Mouse (Mus musculus): ENCODE results near the gene Plppr5. TPM values are rescaled to one million over a fixed set of nuclear protein-coding genes. Genes with fewer than 3 reads are reported as not detected.

Gene Plppr5
- total and polyA plus RNA-seq, 3 experiments = not detected

DNA sequence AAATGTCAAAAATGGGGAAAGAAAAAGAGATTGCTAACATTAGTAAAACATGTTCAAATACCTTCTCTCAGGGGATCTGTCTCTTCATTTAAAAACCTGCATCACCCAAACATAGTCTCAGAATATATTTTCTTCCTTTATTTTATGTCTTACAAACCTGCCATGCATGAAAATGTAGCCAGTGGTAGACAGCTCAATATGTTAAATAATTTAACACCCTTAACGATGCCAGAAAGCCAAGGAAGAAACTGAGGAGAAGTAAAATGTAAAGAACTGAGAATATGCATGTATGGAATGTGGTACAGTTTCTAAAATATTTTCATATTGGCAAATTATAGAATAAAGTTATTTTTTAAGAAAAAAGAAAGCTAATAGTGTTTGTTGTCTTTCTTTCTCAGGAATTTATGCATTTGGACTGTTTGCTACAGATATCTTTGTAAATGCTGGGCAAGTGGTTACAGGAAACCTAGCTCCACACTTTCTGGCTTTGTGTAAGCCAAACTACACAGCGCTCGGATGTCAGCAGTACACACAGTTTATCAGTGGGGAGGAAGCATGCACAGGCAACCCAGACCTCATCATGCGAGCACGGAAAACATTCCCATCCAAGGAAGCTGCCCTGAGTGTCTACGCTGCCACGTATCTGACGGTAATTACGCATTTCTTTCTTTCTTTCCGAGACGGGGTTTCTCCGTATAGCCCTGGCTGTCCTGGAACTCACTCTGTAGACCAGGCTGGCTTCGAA, 50.8 kb downstream of the Plppr5 start:
- TF ChIP-seq GATA1 (IDR thresholded peaks at IDR 0.05; ENCODE audit: low read depth, low read length) = no peak
- no peak for TF ChIP-seq MAZ (IDR thresholded peaks at IDR 0.05; ENCODE audit: low read depth, low read length)
- TF ChIP-seq ZNF384 (IDR thresholded peaks at IDR 0.05; ENCODE audit: low read depth, low read length) = no peak
- TF ChIP-seq SIN3A (IDR thresholded peaks at IDR 0.05; ENCODE audit: low read length) = no peak
- TF ChIP-seq MAFK (IDR thresholded peaks at IDR 0.05; ENCODE audit: borderline replicate concordance, low read depth, low read length) = no peak
- TF ChIP-seq POLR2A (IDR thresholded peaks at IDR 0.05; ENCODE audit: control insufficient read depth in 1 of 2, insufficient read depth in 1 of 2, low read depth in 1 of 2, low read length in 2 of 2, poor library complexity in 1 of 2) = no peak
- no peak for TF ChIP-seq SMC3 (IDR thresholded peaks at IDR 0.05; ENCODE audit: low read depth, low read length)
- TF ChIP-seq ELF1 (IDR thresholded peaks at IDR 0.05; ENCODE audit: low read depth, low read length) = no peak
- TF ChIP-seq ETS1 (IDR thresholded peaks at IDR 0.05; ENCODE audit: low read depth, low read length) = no peak
- TF ChIP-seq USF1 (IDR thresholded peaks at IDR 0.05; ENCODE audit: low read depth, low read length) = no peak
- no peak for TF ChIP-seq MYC (IDR thresholded peaks at IDR 0.05; ENCODE audit: low read depth, low read length)
- no peak for TF ChIP-seq USF2 (IDR thresholded peaks at IDR 0.05; ENCODE audit: borderline replicate concordance in 1 of 2, insufficient read depth in 1 of 2, low read depth in 1 of 2, low read length in 2 of 2)
- no peak for TF ChIP-seq HCFC1 (IDR thresholded peaks at IDR 0.05; ENCODE audit: low read depth, low read length)
- TF ChIP-seq TAL1 (IDR thresholded peaks at IDR 0.05; ENCODE audit: low read length) = no peak
- Histone ChIP-seq H3K27ac (ENCODE audit: control insufficient read depth, low read depth, low read length) (no peak overlapping the region), H3K9me3 (replicated peaks; ENCODE audit: insufficient read depth, low read length) (no peaks in the 10 kb centered on the region), H3K4me3 (ENCODE audit: control insufficient read depth in 1 of 2, insufficient read depth in 1 of 2, low read depth in 2 of 2, low read length in 2 of 2) (no peak overlapping the region), H3K4me1 (ENCODE audit: control insufficient read depth in 1 of 2, insufficient read depth in 2 of 2, low read length in 2 of 2) (no peaks in the 10 kb centered on the region), H3K36me3 (ENCODE audit: control insufficient read depth in 1 of 2, insufficient read depth in 2 of 2, low read length in 2 of 2) (no peaks in the 10 kb centered on the region), H3K27me3 (ENCODE audit: control insufficient read depth in 1 of 2, insufficient read depth in 2 of 2, low read length in 2 of 2) (no peaks in the 10 kb centered on the region), H3K9ac (ENCODE audit: control insufficient read depth, low read depth, low read length, poor library complexity, severe bottlenecking) (no peak overlapping the region), H3K79me2 (ENCODE audit: control insufficient read depth, insufficient read depth, low read length, poor library complexity) (no peaks in the 10 kb centered on the region)
- DNase-seq (ENCODE audit: low read depth, low spot score) = no peak

DNA sequence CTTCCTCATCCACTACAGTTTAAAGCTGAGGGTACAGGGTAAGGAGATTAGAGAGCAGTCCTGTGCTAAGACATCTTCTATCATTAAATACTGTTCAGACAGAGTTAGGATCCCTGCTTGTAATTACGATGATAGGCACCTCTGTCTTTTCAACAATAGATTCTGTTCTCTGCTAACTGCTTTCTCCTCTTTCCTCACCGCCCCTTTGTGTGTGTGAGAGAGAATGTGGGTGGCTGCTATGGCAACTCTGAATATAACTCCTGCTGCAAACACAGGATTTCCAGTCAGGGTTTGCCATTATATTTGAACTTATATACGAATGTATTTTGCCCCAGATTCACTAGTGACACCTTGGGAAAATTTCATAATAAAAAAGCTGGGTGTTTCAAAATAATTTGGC, 54.2 kb downstream of the Plppr5 start:
- Histone ChIP-seq H3K9ac (ENCODE audit: control insufficient read depth, low read depth, low read length, poor library complexity, severe bottlenecking) (no peak overlapping the region), H3K27ac (ENCODE audit: control insufficient read depth, low read depth, low read length) (no peak overlapping the region), H3K4me3 (ENCODE audit: control insufficient read depth in 1 of 2, insufficient read depth in 1 of 2, low read depth in 2 of 2, low read length in 2 of 2) (no peak overlapping the region), H3K4me1 (ENCODE audit: control insufficient read depth in 1 of 2, insufficient read depth in 2 of 2, low read length in 2 of 2) (no peaks in the 10 kb centered on the region), H3K79me2 (ENCODE audit: control insufficient read depth, insufficient read depth, low read length, poor library complexity) (no peaks in the 10 kb centered on the region), H3K36me3 (ENCODE audit: control insufficient read depth in 1 of 2, insufficient read depth in 2 of 2, low read length in 2 of 2) (no peaks in the 10 kb centered on the region), H3K27me3 (ENCODE audit: control insufficient read depth in 1 of 2, insufficient read depth in 2 of 2, low read length in 2 of 2) (no peaks in the 10 kb centered on the region), H3K9me3 (replicated peaks; ENCODE audit: insufficient read depth, low read length) (no peaks in the 10 kb centered on the region)
- TF ChIP-seq POLR2AphosphoS5 (IDR thresholded peaks at IDR 0.05; ENCODE audit: borderline replicate concordance, low read depth, low read length) = no peak
- no peak for TF ChIP-seq ZNF384 (IDR thresholded peaks at IDR 0.05; ENCODE audit: low read depth, low read length)
- no peak for TF ChIP-seq CHD1 (IDR thresholded peaks at IDR 0.05; ENCODE audit: low read depth, low read length)
- no peak for TF ChIP-seq UBTF (IDR thresholded peaks at IDR 0.05; ENCODE audit: borderline replicate concordance, insufficient read depth, low read depth, low read length)
- no peak for TF ChIP-seq TBP (IDR thresholded peaks at IDR 0.05; ENCODE audit: low read depth, low read length)
- TF ChIP-seq USF1 (IDR thresholded peaks at IDR 0.05; ENCODE audit: low read depth, low read length) = no peak
- TF ChIP-seq USF2 (IDR thresholded peaks at IDR 0.05; ENCODE audit: borderline replicate concordance in 1 of 2, insufficient read depth in 1 of 2, low read depth in 1 of 2, low read length in 2 of 2) = no peak
- TF ChIP-seq JUND (IDR thresholded peaks at IDR 0.05; ENCODE audit: low read depth, low read length) = no peak
- no peak for TF ChIP-seq EP300 (IDR thresholded peaks at IDR 0.05; ENCODE audit: low read depth in 1 of 2, low read length in 2 of 2)
- TF ChIP-seq POLR2A (IDR thresholded peaks at IDR 0.05; ENCODE audit: control insufficient read depth in 1 of 2, insufficient read depth in 1 of 2, low read depth in 1 of 2, low read length in 2 of 2, poor library complexity in 1 of 2) = no peak
- no peak for TF ChIP-seq SIN3A (IDR thresholded peaks at IDR 0.05; ENCODE audit: low read length)
- no peak for TF ChIP-seq ETS1 (IDR thresholded peaks at IDR 0.05; ENCODE audit: low read depth, low read length)
- no peak for TF ChIP-seq MYB (IDR thresholded peaks at IDR 0.05; ENCODE audit: low read depth, low read length)
- no peak for TF ChIP-seq MEF2A (IDR thresholded peaks at IDR 0.05; ENCODE audit: extremely low read depth, insufficient replicate concordance, low read depth, low read length, poor library complexity, severe bottlenecking)
- TF ChIP-seq TCF12 (IDR thresholded peaks at IDR 0.05; ENCODE audit: low read depth, low read length) = no peak
- no peak for TF ChIP-seq GATA1 (IDR thresholded peaks at IDR 0.05; ENCODE audit: low read depth, low read length)
- DNase-seq (ENCODE audit: low read depth, low spot score) = no peak

All from MEL (cell line).